Mouse (Mus musculus) thymus, postnatal 10 days (tissue): Measurements from ENCODE around the gene Prpf31.
A peak's percentile ranks its signal among the peaks of the same experiment; 100 is the strongest.

ENCODE experiments used
- DNase-seq, 2 experiments: peaks; one replicate each; pipeline ENCODE4 v3.0.0; 2021; ENCODE audit warnings: low spot score in 2 of 2

The Prpf31 gene

DNA sequence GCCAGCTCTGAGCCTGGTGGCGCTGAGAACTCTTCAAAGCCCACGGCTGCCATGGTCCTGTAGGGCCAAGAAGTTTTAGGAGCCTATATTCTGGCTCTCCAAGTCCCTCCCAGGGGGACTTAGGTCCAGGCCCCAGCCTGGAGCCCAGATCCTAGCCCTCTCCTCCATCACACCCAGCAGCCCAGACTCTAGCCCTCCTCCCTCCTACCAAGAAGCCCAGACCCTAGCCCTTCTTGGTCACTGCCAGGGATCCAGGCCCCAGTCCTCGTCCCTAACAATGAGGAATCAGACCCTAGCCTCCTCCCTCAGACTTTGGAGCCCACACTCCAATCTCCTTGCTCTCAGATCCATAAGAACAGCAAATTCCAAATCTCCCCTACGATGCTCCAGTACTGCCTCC is 755 bp upstream of the Prpf31 start:
- no peak for DNase-seq

DNA sequence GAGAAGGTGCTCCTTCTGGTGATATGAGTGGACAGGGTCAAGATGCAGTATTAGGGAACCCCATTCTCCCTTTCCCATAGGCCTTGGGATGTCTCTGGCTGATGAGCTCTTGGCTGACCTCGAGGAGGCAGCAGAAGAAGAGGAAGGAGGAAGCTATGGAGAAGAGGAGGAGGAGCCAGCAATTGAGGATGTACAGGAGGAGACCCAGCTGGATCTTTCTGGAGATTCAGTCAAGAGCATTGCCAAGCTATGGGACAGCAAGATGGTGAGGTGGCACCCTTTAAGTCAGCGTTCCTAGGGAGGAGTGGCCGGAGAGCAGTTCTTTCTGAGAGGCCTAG is 662 bp downstream of the Prpf31 start:
- DNase-seq, result no peak

DNA sequence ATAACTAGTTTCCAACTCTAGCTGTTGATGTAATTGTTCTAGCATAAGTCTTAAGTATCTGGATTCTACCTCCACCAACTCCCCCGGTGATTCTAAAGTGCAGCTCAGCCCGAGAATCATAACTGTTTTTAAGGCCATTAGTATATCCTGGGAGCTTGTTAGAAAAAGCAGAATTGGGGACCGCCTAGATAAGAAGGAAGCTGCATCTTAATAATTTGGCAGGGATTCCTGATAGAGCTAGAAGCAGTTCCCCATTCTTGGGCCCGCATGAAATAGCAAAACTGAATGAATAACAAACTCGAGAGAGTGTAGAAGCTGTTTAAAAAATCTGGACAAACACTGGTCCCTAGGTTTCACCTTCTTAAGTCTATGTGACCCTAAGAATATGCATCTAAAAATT is 13.6 kb downstream of the Prpf31 start:
- DNase-seq, result no peak

DNA sequence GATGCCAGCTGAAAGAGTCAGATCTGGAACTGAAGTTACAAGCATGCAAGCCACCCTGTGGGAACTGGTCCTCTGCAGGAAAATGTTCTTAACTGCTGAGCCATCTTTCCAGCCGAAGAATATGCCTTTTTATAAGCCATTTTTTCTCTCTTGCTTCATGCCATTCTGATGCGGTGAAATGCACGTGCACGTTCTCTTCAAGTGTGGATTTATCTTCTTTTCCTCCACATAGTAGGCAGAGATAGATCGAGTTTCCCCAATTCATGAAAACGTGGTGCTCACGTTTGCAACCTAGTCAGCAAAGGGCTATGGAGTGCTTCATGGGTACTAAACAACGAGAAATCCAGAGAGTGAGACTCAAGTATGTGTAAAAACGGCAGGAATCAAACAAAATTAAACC is 14.1 kb downstream of the Prpf31 start:
- no peak for DNase-seq

DNA sequence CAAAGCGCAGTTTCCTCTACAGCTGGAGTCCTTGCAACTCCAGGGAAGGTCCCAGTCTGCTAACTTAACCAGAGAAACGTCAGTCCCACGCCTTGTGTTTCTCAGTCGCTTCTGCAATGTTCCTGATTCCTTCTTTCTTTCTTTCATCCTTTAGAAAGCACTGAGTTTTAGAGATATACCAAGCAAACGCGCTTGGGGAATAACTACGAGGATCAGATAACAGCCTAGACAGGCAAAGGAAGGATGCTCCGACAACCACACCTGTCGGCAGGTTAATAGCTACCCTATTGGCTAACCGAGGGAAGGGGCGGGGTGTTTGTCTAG is 14.5 kb downstream of the Prpf31 start:
- DNase-seq, result peak in 1 of 2 experiments; percentile 92

DNA sequence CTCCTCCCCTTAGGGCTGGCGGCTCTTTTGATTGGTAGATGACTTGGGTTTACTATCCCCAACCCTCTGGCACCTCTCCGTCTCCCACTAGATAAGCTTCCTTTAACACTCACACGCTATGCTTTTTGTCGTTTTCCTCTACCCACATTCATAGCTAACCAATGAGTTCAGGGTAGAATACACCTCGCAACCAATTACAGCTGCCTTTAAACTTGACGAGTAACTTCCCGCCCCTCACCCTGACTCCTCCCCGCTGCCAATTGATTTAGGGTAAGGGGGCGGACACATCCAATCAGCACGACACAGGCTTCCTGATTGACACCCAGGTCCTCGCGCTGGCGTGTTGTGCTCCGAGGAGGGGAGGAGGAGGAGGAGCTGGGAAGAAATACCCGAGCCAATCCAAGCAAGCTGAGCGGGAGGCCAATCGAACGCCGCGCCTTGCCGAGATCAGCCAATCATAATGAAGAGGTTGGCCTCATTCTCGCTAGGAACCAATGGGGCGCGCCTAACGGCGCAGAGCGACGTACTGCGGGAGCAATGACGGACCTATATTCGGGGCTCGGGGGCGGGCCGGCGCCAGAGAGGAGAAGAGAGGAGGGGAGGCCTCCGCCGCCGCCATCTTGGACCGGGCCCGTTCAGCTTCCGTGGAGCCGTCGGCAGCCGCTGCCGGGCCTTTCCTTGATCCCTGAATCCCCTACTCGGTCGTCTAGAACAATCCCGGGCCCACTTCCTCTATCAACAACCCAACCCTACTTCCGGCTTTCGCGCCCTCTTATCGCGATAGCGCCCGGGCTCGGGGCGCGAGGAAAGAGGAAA is 15.1 kb downstream of the Prpf31 start, which contains the start of gene Cnot3:
Gene Cnot3 (plus strand): TSS at position 597 of the 816 bp plus-strand sequence.
- peak; percentile 95 to 99 for DNase-seq

DNA sequence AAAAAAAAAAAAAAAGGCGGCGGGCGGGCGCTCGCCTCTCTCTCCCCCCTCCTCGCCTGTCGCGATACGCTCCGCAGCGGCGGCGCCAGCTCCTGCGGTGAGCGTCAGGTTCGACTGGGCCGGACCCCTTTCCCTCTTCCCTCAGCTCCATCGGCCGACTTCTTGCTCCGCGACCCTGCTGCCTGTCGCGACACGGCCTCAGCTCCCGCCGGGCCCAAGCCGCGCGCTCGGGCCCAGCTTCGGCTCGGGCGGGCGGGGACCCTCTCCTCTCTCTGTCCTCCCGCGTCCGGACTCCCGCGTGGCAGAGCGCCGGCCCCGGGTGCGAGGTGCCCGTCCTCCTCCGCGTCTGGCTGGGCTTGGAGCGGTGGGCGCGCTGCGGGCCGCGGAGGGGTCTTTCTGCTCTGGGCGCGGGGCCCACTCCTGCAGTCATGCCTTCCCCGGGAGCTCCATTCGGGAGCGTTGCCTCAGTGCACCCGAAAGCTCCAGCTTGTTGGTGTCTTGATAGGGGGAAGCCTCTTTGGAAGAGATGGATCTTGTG is 15.8 kb downstream of the Prpf31 start:
- no peak for DNase-seq

DNA sequence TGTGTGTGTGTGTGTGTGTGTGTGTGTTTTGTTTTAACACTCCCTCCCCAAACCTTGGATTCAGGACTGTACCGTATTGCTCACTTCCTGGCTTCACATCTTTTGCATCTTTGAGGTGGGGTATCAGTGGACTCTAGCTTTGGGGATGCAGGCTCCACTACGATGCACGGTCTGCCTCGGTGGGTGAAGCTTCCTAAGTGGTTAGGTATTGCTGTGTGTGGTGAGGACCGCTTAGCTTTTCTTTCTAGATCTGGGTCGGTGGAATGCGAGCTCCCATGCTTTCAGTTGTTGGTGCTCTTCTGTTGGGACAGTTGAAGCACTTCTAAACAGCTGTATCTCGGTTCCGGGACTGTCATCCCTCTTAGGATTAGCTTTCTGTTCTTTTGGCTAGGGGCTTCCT is 16.4 kb downstream of the Prpf31 start:
- no peak for DNase-seq

DNA sequence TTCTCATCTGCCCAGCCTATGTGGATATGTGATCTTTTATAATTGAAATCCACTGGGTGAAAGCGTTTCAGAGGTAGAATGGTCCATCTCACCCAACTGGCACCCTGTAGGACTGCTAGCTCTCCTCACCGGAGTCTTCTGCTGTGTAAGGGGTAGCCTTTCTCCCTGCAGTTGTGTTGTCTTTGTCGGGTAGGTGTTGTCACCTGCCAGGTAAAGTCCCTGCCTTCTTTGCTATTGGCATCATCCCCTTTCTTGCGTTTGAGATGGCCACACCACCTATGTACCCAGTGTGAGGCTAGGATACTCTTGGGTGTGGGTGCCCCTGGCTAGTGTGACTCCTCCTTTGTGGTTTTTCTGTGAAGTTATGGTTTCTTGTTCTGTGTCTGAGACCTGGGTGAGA is 16.9 kb downstream of the Prpf31 start:
- DNase-seq, result no peak

DNA sequence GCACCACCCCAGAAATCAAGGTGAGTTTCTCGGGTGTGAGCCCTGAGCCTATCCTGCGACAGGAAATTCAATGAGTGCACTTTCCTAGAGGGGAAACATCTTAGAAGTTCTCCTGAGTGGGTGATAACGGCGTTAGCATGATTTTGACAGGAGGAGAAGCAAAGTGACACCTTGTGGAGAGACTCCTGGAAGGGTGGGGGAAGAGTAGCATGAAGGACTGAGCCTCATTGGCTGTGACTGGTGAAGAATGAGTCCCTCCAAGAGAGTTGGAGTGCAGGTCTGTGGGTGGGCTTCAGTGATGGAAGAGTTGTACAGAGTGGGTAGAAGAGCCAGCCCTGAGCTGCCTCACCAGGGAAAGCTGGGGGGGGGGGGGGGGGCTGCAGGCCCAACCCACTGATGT is 27.2 kb downstream of the Prpf31 start:
- DNase-seq, result no peak

DNA sequence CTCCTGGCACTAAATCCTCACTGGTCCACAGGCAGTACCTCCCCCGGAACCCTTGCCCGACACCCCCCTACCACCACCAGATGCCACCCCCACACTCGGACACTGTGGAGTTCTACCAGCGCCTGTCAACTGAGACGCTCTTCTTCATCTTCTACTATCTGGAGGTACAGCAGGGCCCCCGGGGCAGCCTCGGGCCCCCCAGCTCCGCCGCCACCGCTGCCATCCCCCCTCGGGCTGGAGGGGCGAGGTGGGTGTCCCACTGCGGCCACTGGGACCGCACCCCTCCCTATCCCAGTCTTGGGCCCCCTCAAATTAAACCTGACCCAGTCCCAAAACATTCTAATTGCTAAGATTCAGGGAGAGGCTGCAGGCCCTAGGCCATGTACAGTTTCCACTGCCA is 28.8 kb downstream of the Prpf31 start:
- DNase-seq, result no peak

DNA sequence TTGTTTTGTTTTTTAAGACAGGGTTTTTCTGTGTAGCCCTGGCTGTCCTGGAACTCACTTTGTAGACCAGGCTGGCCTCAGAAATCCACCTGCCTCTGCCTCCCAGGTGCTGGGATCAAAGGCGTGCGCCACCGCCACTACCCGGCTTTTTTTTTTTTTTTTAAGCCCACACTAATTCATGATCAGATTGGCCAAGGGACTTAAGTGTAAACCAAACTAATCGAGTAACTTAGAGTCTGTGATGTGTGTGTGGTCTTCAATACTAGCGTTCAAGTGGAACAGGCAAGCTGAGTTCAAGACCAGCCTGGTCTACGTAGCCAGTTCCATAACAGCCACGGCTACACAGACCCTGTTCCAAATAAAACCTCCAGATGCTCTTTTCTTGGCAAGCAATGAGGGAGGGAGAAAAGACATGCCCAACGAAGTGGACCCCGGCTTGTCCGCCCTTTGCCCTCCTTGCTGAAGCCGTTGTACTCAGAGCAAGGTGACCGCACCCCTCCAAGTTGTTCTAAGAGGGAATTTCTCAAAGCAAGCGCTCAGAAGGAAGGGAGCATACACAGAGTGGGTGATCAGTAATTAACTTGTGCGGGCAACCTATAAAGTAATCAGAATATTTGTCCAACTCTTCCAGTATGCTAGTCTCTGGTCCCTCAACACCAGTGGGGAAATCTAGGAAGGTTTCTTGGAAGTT is 34.9 kb downstream of the Prpf31 start:
- DNase-seq, result no peak

DNA sequence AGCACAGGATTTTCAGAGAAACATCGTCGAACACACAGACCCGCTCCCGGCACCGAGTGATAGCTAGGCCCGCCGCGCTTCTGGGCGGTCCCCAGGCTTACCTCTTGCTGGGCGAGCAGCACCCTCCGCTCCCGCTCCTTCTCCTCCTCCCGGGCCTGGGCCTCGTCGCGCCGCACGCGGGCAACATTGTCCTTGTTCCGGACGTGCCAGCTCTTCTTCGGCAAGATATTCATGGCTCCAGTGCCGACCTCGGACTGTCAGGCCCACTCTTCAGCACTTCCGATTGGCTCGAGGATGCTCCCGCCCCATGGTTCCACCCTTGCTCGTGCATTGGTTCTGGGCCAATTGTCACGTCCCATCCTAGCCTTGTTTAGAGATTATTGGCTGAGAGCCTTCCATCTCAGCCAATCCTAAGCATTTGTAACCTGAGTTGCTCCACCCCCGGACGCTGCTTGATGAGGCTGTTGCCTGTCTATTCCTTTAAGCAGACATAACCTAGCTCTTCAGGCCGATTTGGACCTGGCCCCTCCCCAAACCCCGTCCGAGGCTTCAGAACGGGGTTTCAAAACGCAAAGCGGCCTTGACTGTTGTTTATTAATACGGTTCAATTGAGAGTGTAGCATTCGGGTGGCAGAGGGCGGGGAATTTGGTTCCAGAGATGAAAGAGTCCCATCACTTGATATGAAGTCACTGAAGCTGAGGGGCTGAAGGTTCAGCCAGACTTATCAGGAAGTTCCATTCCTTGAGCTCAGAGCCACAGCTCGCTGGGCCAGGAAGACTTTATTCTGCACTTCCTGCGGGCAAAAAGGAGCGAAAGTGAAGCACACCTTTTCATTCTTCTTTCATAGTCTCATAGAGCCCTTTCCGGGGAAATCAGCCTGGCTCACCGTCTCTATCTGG is 35.7 kb downstream of the Prpf31 start, which contains the start of gene Leng1:
Gene Leng1 (minus strand): TSS at position 626 of the 900 bp plus-strand sequence.
- DNase-seq, result peak; percentile 85 to 88

DNA sequence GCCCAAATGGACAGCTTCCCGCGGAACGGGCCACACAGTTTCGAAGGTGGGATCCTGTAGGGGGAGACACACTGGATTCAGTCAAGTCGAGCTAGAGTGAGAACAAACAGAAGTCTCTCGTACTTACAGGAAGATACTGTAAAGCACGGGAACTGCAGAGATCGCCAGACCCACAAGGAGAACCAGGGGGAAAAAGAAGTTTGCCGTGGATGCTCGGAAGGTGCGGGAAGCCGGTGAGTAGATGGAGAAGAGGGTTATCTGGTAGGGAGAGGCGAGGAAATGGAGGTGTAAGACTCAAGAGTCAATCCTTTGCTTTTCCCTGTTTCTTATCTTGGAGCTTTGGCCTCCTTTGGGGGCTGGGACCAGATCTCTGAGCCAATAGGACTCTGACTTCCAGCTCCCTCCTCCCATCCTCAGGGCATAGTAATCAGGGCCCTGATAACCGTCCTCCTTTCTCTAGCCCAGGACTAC is 37.2 kb downstream of the Prpf31 start:
- no peak for DNase-seq

DNA sequence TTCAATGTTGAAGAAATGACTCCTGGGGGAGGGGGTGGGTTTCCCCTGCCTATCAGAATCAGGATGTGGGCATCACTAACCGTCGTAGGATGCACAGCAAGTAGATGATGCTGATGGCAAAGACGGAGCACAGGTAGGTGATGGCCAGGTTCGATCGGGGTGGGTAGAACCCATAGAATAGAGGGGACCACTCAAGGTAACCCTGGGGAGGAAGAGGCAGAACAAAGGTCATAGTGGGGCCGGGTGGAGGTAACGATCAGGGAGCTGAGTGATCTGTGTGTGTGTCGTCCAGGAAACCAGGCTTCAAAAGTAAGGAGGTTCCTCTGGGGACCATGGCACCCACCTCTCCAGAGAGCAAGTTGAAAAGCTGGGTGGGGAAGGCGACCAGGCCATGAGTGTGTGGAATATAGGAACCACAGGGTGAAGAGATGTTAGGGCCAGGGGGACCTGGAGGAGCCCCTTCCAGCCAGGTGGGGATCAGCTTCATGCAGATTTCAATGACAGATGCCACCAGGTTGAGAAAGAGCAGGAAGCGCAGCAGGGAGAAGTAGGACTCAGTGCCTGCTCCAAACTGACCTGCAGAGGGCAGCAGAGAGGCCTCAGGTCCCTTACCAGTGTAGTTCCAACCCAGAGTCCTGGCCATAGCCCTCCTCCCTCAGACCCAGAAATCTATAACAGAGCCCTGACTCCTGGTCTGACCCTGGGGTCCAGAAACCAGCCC is 44.9 kb downstream of the Prpf31 start:
- DNase-seq, result peak; percentile 64 to 89

DNA sequence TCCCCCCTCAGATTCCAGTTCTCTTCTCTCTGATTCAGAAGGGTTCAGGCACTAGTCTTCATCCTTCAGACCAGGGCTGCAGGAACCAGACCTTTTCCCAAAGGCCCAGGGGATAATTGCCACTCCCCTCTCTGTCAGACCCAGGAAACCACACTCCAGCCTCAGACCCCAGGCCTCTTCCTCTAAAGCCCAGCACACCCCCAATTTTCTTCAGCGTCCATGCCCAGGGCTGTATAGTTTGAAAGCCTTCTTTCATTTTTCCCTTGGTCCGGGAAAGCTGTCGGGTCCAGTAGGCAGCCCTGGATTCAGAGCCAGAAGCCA is 45.4 kb downstream of the Prpf31 start:
- DNase-seq, result no peak

DNA sequence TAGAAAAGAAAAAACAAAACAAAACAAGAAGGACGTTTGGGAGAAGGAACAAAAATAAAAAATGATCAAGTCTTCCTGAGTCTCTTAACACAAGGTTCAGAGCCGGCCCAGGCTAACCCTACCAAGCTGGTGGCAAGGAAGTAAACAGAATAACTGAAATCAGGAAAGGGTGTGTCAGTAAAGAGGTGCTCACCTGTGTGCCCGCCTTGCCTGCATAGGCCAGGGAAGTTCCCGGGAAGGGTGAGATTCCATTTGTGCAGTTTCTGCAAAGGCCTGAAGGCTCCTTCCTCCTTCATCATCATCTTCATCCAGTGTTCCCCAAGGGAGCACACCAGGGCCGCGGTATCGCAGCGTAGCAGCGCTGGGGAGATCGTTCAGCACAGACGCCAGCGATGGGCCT is 46.6 kb downstream of the Prpf31 start:
- DNase-seq, result no peak

DNA sequence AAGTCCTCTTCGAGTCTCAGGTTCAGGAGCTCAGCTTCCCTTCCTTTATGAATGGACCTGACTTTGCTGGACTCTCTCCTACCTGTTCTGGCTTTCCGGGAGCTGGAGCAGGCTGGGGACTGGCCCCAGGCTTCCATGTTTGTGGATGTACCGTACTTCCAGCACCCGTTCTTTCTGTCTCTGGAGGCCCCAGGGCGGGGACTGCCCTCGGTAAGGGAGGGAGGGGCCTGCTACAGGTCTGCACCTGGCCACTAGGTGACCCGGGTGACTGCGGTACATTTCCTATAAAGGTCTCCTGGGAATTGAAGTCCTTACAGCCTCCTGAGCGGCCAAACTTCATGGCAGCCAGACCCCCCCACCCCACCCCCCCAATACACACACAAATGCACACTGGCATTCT is 47.6 kb downstream of the Prpf31 start, which contains the start of gene Tmc4:
Gene Tmc4 (minus strand): TSS at position 212 of the 400 bp plus-strand sequence.
- DNase-seq, result no peak

DNA sequence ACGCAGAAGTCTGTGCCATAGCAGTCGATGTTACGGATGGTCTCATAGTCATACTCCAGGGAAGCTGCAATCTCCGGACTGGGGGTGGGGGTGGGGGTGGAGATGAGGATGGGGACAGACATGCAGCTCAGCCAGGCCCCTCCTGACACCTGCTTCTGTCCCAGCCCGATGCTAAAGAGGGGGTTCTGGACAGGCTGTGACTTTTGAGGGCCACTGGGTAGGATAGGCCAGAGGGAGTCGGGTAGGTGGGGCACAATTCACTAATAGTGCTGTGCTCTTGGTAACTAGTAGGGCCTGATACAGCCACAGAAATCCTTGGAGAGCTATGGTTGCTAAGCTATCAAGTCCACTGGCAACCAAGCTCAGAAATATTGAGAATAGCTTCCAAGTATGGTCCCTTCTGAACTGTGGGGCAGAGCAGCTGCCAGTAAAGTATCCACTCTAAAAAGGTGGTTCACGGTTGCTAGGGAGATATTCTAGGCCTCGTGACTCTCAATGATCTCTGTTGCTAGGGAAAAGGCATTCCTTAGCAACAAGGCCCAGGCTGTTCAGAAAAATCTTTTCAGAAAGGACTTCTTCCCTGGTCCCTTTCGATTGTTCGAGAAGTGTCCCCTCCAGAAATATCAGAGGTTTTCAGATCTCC is 54.2 kb downstream of the Prpf31 start:
- no peak for DNase-seq

DNA sequence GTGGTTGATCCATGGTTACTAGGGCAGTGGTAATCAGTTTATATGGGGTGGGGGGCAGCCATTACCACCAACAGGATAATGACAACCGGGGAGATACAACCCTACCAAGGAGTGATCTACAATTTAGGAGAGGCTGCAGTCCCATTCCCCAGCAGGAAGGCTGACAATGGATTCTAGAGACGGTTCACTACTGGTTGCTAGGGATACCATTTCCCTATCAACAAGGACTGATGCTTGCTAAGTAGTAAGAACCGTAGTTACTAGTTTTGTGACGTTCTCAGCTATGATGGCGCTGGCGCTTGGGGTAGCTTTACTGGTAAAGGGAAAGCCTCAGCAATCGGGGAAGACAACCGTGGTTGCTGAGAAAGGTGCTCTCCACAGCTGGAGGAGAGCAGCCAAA is 54.9 kb downstream of the Prpf31 start:
- DNase-seq, result no peak
